Mouse (Mus musculus): ENCODE results near the gene Patl1. TPM values are rescaled to one million over a fixed set of nuclear protein-coding genes. Genes with fewer than 3 reads are reported as not detected.

Patl1 gene
- 47.1 TPM for total RNA-seq (2023)

DNA sequence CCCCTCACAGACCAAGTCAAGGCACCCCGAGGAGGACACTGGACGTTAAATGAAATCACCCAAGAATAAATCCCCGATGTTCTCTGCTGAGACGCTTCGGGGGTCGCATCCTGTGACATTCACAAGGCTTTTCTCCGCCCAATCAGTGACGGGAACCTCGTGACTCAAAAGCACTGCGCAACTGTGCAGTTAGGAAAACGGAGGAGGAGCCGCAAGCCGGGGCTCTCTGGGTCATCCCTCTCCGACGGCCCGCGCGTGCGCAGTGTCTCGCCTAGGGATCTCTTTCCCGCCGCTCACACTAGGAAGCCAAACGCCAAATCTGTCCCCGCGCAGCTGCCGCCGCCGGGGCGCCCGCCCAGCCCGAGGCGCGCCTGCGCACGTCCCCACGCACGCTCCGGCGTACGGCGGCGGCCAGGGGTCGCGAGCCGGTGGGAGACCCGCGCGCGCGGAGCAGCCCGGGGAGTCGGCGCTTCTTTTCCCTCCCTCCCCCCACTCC, at the start of gene Patl1:
Patl1 (plus strand) TSS at position 363 of the 496 bp plus-strand sequence.

DNA sequence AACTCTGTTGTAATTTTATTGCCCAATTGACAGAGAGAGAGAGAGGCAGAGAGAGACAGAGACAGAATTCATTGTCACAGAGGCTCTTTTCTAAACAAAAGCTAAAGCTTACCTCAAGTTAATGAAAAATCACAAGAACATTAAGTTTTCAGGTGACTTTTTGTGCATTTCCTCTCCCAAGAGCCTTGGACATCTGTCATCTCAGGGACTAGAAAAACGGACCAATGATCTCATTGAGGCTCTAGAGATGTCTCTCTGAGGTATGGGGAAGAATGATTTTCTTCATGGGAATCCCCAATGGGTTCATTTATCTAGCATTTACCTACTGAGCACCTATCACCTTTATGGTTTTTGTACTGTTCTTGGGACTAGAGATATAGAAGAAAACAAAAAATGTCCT, 37.2 kb upstream of the Patl1 start, which contains the start of gene Olfr1419:
Olfr1419 (minus strand) TSS at position 101 of the 400 bp plus-strand sequence.

DNA sequence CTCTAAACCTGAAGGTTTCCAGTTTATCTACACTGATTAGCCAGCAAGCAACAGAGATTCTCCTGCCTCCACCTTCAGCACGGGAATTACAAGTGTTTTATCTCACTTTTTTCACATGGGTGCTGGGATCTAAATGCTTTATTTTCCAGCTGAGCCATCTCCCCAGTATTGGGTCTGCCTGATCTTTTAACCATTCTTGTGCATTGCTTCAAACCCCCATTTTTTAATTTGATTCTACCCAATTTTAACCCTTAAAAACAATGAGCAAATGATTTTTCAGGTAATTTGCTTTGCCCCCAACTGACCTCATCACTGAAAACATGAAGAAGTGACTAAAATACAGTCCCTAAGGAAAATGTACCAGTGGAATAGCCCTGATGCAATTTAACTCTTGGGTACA, 25.9 kb upstream of the Patl1 start, which contains the start of gene Olfr1420:
Olfr1420 (plus strand) TSS at position 301 of the 400 bp plus-strand sequence.

DNA sequence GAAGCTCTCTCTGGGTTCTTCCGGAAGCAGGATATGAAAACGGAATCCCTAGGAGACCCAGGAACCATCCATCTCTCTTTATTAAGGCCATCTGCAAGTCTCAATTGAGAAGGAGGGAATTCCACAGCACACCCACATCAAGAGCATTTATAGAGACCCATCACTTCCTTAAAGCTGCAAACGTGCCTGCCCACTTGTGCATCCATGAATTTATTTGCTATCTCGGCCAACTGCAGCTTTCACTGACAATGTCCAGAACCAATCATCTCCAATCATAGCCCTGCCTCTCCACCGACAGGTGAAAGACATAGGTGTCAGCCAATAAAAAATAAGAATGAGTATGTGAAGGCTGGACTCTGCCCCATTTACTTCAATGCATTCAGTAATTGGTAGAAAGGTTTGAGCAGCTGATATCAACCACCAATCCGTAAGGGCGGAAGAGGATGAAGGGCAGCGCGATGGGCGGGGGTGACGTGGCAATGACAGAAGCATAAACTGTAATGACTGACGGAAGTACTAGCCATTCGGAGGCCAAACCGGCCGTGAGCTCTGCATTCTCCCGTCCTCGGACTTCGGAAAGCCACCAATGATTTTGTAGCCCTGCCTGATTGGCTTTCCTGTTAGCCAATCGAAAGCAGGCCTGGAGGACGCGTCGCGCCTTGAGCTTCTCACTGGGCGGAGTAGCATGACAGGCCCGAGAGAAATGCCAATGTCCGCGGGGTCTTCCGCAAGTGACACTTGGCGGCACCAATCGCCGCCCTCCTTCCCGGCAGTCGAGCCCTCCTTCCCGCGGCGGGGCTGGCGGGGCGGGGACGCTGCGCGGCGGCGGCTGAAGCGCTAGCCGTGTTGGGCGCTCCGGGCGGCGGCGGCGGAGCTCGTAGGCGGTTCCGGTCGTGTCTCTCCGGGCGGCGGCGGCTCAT, 53.1 kb downstream of the Patl1 start, which contains the start of gene Osbp:
Osbp (plus strand) TSS at position 919 of the 920 bp plus-strand sequence.

Other genes with a start within 250 kb of the Patl1 start
- gene Oosp1, start 221.2 kb upstream of the Patl1 start, total RNA-seq (2023) = not detected
- gene Oosp3, start 215.3 kb upstream of the Patl1 start, total RNA-seq (2023) = not detected
- not detected for gene Gif, start 164.8 kb upstream of the Patl1 start, total RNA-seq (2023)
- gene Mrpl16, start 142.0 kb upstream of the Patl1 start, total RNA-seq (2023) = 22.5 TPM
- gene Stx3, start 93.0 kb upstream of the Patl1 start, total RNA-seq (2023) = 7.5 TPM
- gene Olfr1417, start 73.2 kb upstream of the Patl1 start, total RNA-seq (2023) = not detected
- not detected for gene Olfr1418, start 51.3 kb upstream of the Patl1 start, total RNA-seq (2023)
- gene Olfr1419, start 37.3 kb upstream of the Patl1 start, total RNA-seq (2023) = not detected
- not detected for gene Olfr1420, start 25.8 kb upstream of the Patl1 start, total RNA-seq (2023)
- gene Osbp, start 53.5 kb downstream of the Patl1 start, total RNA-seq (2023) = 40.1 TPM
- not detected for gene Olfr1423, start 128.9 kb downstream of the Patl1 start, total RNA-seq (2023)
- gene Olfr1424, start 150.3 kb downstream of the Patl1 start, total RNA-seq (2023) = not detected
- gene Olfr1425, start 165.3 kb downstream of the Patl1 start, total RNA-seq (2023) = not detected
- gene Olfr1426, start 179.6 kb downstream of the Patl1 start, total RNA-seq (2023) = not detected
- not detected for gene Olfr1427, start 190.9 kb downstream of the Patl1 start, total RNA-seq (2023)
- gene Olfr1428, start 203.5 kb downstream of the Patl1 start, total RNA-seq (2023) = not detected
- not detected for gene Olfr76, start 210.8 kb downstream of the Patl1 start, total RNA-seq (2023)

Measured in CD8-positive naive resting alpha-beta T cell, adult 57 days (primary cell).